Mouse (Mus musculus) CD8-positive naive resting alpha-beta T cell, adult 57 days (primary cell): ENCODE measurements around the gene Fkbpl. TPM values are rescaled to one million over a fixed set of nuclear protein-coding genes. Genes with fewer than 3 reads are reported as not detected.

ENCODE experiments used
- total RNA-seq: library from RNA; stranded (reverse); gene quantifications from one replicate; pipeline ENCODE4 v1.2.4, GENCODE M21; 2023

Fkbpl gene
- 3.1 TPM for total RNA-seq

DNA sequence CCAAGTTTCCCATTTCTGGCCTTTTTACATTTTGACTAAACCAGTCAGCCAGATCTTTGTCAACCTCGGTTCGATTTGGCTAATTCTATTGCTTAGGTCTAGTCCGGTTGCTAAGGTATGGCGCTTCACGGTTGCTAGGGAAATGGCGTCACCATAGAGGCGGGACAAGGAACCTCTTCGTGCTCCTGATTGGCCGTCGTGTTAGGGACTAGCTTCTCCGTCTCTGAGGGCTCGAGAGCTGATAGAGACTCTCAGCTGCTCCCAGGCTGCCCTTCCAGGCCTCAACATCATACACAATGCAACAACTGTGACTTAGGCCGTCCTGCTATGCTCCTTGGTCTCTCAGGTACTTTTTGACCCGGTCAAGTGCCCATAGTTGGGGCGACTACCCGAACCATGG lies at the start of gene Fkbpl:
TSS of gene Fkbpl (plus strand) at position 157 of the 400 bp plus-strand sequence.

DNA sequence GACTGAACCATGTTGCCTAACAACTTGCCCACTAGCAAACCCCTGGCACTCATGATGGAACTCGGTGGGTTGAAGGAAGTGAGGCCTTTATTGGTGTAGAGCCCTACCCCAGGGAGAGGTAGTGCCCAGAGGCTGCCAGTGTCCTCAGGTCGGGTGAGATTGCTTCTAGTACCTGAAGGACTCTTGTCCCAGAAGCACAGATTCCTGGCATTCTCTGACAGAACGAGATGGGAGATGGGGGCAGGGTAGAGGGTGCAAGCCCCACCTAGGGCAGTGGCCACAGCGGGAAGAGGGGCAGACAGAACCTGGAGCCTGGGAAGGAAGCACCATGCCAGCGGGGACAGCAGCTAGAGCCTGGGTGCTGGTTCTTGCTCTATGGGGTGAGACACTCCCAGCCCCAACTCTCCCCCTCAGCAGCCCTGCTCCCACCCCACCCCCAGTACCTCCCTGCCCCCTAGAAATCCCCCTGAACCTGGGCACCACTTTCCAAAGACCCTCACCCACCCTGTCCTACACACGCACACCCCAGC lies 46.9 kb upstream of the Fkbpl start, which contains the start of gene Ager:
TSS of gene Ager (plus strand) at position 297 of the 530 bp plus-strand sequence.

DNA sequence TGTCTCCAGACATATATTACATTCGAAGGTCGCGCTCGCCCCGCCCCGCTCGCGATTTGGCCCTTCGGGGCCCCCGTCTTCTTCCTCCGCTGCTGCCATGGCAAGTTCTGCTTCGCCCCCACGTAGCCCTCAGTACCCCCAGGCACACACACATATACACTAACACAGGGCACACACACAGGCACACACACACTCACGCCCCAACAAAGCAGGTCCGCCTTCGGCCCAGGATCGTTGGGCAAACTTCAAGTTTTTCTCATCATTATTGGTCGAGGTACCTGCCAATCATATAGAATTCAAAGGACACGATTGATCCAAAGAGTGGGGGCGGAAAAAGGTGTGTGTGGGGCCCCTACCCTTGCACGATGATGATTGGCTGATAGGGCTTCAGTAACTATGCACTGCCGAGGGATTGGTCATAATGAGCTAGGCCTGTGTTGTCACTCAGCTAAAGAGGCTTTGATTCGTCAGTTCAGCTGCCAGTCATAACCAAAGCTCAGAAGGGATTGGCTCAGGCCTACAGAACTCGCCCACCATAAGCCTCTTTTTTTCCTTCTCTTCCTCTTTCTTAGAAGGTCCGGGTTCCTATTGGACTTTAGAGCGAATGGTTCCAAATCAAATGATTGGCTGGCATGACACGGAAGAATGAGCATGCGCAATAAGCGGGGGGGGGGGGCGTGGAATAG lies 41.0 kb upstream of the Fkbpl start, which contains the start of gene Rnf5:
TSS of gene Rnf5 (minus strand) at position 316 of the 686 bp plus-strand sequence.

DNA sequence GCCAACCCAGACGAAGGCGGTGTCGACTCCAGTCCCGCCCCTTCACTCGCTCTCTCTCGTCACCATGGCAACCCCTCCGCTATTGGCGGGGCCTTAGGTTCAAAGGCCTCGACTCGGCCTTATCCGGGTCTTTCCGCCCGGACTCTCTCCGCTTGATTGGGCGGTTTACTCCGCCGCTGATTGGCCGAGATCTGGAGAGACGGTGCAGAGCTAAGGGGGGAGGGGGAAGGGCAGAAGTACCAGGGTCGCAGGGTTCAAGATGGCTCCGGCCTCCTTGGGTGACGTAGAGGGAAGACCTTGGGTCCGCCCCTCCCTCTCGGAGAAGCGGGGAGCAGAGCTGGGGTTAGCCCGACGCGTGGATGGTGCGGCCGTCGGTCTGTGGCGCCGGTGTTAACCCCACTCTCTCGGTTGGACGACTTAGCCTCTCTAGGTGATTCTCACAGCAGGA lies 40.5 kb upstream of the Fkbpl start, which contains the start of gene Agpat1:
TSS of gene Agpat1 (plus strand) at position 202 of the 448 bp plus-strand sequence.

DNA sequence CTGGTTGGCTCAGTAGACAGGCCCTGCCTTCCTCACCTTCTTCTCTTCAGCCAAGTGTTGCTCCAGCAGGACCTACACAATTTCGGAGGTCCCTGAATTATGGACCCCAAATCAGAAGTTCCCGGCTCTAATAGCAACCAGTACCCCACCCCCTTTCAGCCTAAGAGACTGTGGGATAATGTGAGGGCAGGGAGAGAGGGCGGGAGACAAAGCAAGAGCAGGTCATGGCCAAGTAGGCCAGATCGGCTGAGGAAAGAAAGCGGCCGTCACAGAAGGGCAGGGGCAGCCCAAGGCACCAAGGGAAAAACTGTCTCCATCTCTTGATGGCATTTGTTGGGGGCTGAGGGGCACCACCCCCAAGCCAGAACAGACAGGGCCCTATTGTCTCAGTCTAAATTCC lies 28.7 kb upstream of the Fkbpl start, which contains the start of gene Egfl8:
TSS of gene Egfl8 (minus strand) at position 101 of the 400 bp plus-strand sequence.

DNA sequence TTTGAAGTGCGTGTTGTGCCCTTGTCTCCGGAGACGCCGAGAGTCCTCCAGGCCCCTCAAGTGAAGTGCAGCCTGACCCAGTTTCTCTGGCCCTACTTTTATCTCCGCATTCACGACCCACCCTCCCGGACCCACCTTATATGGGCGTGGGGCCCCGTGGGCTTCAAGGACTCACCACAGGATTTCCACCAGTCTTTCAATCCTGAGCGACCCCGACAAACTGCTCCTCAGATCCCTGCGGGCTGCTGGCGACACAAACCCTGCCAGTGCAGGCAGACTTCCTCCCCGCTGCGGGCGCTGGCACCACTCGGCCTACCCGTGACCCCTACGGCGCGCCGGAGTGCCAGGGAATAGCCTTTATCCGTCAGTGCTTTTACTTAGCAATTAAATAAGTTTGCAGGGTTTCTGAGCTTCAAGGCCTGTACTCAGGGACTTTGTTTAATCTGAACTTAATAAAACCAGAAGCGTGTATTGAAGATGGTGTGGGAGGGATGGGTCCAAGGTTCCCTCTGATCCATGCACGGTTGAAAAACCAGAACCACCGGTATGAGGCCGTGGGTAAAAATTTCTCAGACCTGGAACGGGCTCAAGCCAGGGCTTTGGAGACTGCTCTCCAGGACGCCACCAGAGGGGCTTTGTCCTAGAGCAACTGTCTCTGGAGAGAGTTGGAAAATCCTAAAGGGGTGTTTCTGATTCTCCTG lies 16.5 kb upstream of the Fkbpl start, which contains the start of gene Ppt2:
TSS of gene Ppt2 (minus strand) at position 568 of the 701 bp plus-strand sequence.

DNA sequence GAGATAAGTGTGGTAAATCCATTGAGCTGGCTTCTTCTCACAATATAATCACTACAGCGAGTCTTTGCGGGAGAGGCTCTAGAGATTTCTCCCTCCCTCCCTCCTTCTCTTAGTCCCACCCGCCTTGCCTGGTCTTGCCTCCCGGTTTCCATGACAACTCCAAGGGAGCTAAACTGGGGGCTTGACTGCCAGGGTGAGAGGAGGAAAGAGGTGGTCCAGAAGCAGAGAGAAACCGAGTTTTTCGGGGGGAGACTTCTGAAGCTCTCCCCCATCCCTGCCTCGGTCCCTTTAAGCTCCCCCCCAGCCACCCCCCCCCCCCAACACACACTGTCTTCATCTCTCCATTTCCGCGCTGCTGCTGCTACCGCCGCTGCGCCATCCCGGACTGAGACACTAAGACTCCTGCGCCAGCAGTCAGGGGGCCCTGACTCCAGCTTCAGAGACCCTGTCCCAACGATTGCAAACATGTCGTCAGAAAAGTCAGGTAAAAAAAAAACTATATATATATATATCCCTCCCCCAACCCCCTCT lies 15.3 kb upstream of the Fkbpl start, which contains the start of gene Prrt1:
TSS of gene Prrt1 (plus strand) at position 313 of the 531 bp plus-strand sequence.

DNA sequence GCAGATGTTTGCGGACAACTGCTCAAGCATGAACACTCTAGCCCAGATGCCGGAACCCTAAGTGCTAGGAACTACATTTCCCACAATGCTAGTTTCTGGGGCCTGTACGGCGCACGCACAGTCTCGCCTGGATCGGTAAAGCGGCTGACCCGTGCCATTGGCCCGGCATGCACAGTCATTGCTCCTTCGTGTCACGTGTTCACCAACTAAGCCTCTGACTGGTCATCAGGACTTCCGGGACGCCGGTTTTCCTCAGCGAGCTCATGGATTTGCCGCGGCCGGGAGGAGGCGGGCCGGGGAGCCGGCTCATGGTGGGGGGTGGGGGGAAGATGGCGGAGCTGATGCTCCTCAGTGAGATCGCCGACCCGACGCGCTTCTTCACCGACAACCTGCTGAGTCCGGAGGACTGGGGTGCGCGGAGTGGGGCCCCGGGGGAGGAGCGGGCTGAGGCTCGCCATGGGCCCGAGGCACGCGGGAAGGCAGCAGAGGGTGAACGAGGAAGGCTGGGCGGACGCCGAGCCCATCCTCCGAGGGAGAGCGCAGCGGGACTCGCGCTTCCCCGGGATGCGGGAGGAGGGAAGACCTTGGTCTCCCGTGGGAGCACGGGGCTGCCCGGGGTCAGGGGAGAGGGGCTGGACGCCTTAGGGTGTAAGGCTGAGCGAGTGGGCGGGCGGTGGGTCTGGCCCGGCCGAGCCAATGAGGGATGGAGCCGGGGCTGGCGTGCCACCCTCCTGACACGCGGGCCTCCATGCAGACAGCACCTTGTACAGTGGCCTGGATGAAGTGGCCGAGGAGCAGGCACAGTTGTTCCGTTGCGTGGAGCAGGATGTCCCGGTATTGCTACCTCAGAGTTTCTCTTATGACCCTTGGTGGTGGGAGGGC lies 2.6 kb downstream of the Fkbpl start, which contains the start of gene Atf6b:
TSS of gene Atf6b (plus strand) at position 241 of the 882 bp plus-strand sequence.

DNA sequence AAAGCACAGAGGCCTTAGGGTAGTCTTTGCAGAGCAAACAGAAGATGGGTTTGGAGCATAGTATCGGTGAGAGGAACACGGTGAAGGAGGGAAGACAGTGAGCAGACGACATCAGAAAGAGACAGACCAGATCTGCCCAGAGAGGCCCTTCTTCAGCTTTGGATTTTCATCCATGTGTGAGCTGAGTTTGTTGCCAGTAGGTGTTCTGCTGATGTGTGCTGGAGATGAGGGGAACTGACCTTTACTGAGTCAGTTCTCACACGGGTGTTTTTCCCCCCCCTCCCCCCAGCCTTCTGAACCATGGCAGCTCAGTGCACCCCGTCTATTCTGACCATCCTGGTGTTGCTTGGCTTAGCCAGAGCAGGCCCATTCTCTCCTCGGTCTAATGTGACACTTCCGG lies 25.7 kb downstream of the Fkbpl start, which contains the start of gene Tnxb:
TSS of gene Tnxb (plus strand) at position 301 of the 400 bp plus-strand sequence.

Other genes with a start within 250 kb of the Fkbpl start
- gene BC051142, start 245.9 kb upstream of the Fkbpl start, total RNA-seq, result 0.95 TPM
- gene Btnl4, start 167.4 kb upstream of the Fkbpl start, total RNA-seq, result not detected
- gene Btnl6, start 127.4 kb upstream of the Fkbpl start, total RNA-seq, result not detected
- gene Notch4, start 80.5 kb upstream of the Fkbpl start, total RNA-seq, result 0.67 TPM
- gene Gpsm3, start 55.0 kb upstream of the Fkbpl start, total RNA-seq, result 188 TPM
- 45.2 TPM for gene Pbx2, start 53.5 kb upstream of the Fkbpl start, total RNA-seq
- gene Ager, start 46.9 kb upstream of the Fkbpl start, total RNA-seq, result 4.8 TPM
- 29.0 TPM for gene Rnf5, start 41.1 kb upstream of the Fkbpl start, total RNA-seq
- 54.0 TPM for gene Agpat1, start 40.5 kb upstream of the Fkbpl start, total RNA-seq
- gene Egfl8, start 28.8 kb upstream of the Fkbpl start, total RNA-seq, result 4.3 TPM
- gene Ppt2, start 16.3 kb upstream of the Fkbpl start, total RNA-seq, result 22.5 TPM
- 15.2 TPM for gene Prrt1, start 15.2 kb upstream of the Fkbpl start, total RNA-seq
- gene Atf6b, start 2.4 kb downstream of the Fkbpl start, total RNA-seq, result 47.8 TPM
- gene Tnxb, start 25.8 kb downstream of the Fkbpl start, total RNA-seq, result 0.09 TPM
- 1.3 TPM for gene C4b, start 99.1 kb downstream of the Fkbpl start, total RNA-seq
- not detected for gene Cyp21a1, start 159.8 kb downstream of the Fkbpl start, total RNA-seq
- gene Stk19, start 192.2 kb downstream of the Fkbpl start, total RNA-seq, result 62.5 TPM
- 76.5 TPM for gene Dxo, start 192.3 kb downstream of the Fkbpl start, total RNA-seq
- 106 TPM for gene Skiv2l, start 205.4 kb downstream of the Fkbpl start, total RNA-seq
- 31.0 TPM for gene Nelfe, start 205.6 kb downstream of the Fkbpl start, total RNA-seq
- 0.61 TPM for gene Cfb, start 217.8 kb downstream of the Fkbpl start, total RNA-seq
- 5.4 TPM for gene Zbtb12, start 234.7 kb downstream of the Fkbpl start, total RNA-seq
- gene Gm20547, start 237.3 kb downstream of the Fkbpl start, total RNA-seq, result not detected